Mouse (Mus musculus) MEL-GATA-1-ER (cell line): ENCODE results near the gene Pbxip1.

ENCODE experiments used
- DNase-seq: peaks from one replicate; pipeline ENCODE4 v3.0.0-alpha.2; 2012; ENCODE audit warnings: low read depth; ENCODE audit errors: extremely low read depth

Gene Pbxip1

GRCm38 (mm10) chr3:89484766-89485524, 48.4 kb downstream of the Pbxip1 start:
- peak; percentile 50 for DNase-seq

- no peak for DNase-seq
Observed at GRCm38 (mm10) chr3:89486111-89486510, 49.6 kb downstream of the Pbxip1 start.

DNA sequence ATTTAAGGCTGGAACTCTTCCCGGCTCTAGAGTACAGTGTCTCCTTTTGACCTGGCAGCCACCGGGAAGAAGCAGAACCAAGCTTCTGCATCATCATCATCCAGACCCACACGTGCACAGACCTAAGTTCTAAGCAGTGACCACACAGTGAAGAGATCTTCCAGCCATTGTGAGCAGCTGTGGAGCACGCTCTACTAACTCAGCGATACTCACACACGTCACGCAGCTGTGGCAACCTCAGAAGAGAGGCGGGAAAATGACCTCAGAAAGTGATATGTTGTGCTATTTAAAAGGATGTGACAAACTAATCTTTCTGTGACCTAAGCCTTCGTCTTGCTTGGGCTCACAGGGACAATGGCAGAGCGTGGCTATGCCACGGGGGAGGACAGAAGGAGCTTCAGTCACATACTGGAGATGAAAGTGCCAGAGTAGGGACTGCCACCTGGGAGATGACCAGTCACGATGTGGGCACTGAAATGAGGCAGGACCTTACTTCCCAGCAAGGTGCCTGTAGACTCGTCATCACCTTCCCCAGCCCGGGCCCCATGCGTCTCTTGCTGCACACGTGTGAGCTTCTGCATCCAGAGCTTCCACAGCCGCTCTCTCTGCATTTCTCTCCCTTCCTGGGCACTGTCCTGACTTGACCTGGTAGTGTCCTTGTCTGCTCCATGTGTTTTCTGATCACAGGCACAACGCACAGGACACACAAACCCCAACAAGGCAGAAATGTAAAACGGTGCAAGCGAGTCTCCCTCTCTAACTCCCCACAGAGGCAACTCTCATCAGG, 50.6 kb downstream of the Pbxip1 start:
- no peak for DNase-seq

DNA sequence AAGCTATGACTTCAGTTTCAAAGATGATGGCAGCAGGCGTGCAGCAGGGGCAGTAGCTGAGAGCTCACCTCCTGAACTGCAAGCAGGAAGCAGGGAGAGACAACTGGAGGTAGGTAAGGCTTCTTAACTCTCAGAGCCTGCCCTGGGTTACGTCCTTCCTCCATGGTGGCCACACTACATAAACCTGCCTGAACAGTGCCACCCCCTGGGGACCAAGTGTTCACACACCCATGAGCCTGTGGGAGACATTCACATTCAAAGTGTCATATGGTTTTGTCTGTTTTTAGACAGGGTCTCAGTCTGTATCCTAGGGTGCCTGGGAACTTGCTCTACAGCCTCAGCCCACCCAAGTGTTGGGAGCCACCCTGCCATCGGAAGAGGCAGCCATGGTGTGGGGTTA, 54.3 kb downstream of the Pbxip1 start:
- DNase-seq, result no peak

DNA sequence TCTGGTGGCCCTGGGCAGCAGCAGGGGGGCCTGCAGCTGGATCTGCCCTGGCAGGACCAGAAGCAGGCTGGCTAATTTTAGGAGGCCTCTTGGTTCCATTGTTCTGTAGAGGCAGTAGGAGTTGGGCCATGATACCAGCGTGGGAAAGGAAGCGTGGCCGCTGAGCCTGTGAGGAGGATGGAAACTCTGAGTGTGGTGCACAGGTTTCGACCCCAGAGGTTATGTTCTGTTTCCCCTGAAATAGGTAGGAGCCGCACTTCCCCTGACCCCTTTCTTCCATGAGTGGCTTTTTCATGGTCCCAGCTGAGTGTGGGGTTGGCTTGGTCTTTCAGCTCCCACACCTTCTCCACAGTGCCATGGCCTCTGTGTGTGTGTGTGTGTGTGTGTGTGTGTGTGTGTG, 55.1 kb downstream of the Pbxip1 start:
- no peak for DNase-seq

GRCm38 (mm10) chr3:89492701-89493151, 56.2 kb downstream of the Pbxip1 start:
- no peak for DNase-seq

- DNase-seq, result no peak
Observed at GRCm38 (mm10) chr3:89494630-89495029, 58.1 kb downstream of the Pbxip1 start.

DNA sequence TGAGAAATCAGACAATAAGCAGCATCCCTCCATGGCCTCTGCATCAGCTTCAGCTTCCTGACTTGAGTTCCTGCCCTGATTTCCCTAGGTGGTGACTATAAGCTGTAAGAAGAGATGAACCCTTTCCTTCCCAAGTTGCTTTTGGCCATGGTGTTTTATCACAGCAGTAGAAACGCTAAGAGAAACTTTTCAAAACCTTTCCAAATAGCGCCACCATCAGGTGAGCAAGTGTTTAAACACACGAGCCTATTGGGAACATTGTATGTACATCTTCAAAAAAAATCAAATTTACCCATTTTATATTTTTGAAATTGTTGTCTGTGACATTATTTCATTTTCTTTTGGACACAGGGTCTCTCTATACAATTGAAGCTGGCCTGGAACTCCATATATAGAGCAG, 59.9 kb downstream of the Pbxip1 start:
- no peak for DNase-seq

DNA sequence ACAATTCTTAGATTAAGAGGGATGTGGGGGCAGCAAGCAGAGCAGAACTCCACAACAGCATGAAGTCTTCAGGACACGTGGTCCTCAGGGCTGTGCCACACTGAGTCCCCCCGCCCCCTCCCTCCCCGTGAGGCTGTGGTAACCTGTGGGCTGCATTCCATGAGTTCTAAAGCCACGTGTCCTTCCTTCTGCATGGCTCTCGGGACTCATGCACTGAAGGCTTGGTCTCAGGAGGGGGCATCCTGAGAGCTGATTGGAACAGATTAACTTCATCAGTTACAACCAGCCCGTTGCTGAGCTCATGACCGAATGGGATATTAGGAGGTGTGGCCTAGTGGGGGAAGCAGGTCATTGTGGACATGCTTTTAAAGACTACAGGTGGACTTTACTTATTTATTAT, 63.2 kb downstream of the Pbxip1 start:
- no peak for DNase-seq
